Mouse (Mus musculus) neural tube, embryonic 14.5 days (tissue): ENCODE data around the gene Ebf1. TPM values are rescaled to one million over a fixed set of nuclear protein-coding genes. Genes with fewer than 3 reads are reported as not detected.
A peak's percentile ranks its signal among the peaks of the same experiment; 100 is the strongest.

Source experiments
- ATAC-seq: fragments of 200-750 bp; cut with Nextera tagmentation; 2 replicates; pipeline ENCODE4 v1.8.0; 2017; ENCODE audit warnings: low read depth, mild to moderate bottlenecking, moderate TSS enrichment, moderate library complexity
- H3K27ac ChIP-seq: fragments of 300-500 bp; sonication (generic); 2 replicates; pipeline ENCODE4 v1.5.1; 2014; ENCODE audit warnings: low read depth, mild to moderate bottlenecking, control low read depth, low read length, moderate library complexity, mixed read lengths
- H3K27me3 ChIP-seq: fragments of 300-500 bp; sonication (generic); 2 replicates; pipeline ENCODE4 v1.6.1; 2014; ENCODE audit warnings: low read length; ENCODE audit not compliant: control insufficient read depth, insufficient read depth
- H3K36me3 ChIP-seq: fragments of 300-500 bp; sonication (generic); 2 replicates; pipeline ENCODE4 v1.6.1; 2014; ENCODE audit warnings: low read length, mixed read lengths; ENCODE audit not compliant: control insufficient read depth, insufficient read depth
- H3K4me1 ChIP-seq: fragments of 300-500 bp; sonication (generic); 2 replicates; pipeline ENCODE4 v1.6.1; 2014; ENCODE audit warnings: low read length; ENCODE audit not compliant: control insufficient read depth, insufficient read depth
- H3K4me2 ChIP-seq: fragments of 300-500 bp; sonication (generic); 2 replicates; pipeline ENCODE4 v1.6.1; 2014; ENCODE audit warnings: mild to moderate bottlenecking, low read depth, low read length, control low read depth
- H3K4me3 ChIP-seq: fragments of 300-500 bp; sonication (generic); 2 replicates; pipeline ENCODE4 v1.5.1; 2014; ENCODE audit warnings: low read depth, low read length, control low read depth, mixed read lengths
- H3K9ac ChIP-seq: fragments of 300-500 bp; sonication (generic); replicated peaks from 2 replicates; pipeline ENCODE4 v1.6.1; 2014; ENCODE audit warnings: low read depth, mild to moderate bottlenecking, control low read depth, low read length, mixed read lengths
- H3K9me3 ChIP-seq: fragments of 300-500 bp; sonication (generic); 2 replicates; pipeline ENCODE4 v1.6.1; 2016; ENCODE audit warnings: low read length; ENCODE audit not compliant: control insufficient read depth
- WGBS: fragments of 180-500 bp; shearing (Covaris S2); extraction: QIAGEN DNeasy Blood & Tissue Kit; methylation state at CpG from one replicate; pipeline ENCODE4 v1.1.7; 2014; 5-methylcytosine and 5-hydroxymethylcytosine counted together
- polyA plus RNA-seq: library from polyadenylated mRNA; unstranded; fragments of >200 nt; fragmentation: Nextera tagmentation; extraction: Ambion mirVana; gene quantifications from 2 replicates; pipeline ENCODE4 v1.2.1, GENCODE M21; 2014

Gene Ebf1
- polyA plus RNA-seq, 1 experiment from 2014 or later = 226 TPM

GRCm38 (mm10) chr11:44616078-44616787 lies 884 bp upstream of the Ebf1 start:
- 8% methylated on average over 18 of the region's 18 CpGs for WGBS
- Histone ChIP-seq H3K4me3 (peak overlapping the region; percentile 78), H3K27me3 (no peaks in the 10 kb centered on the region; the same call in 1 of the 2 replicates), H3K9ac (peak overlapping the region; percentile 34), H3K4me1 (peaks cover 14% of the 10 kb centered on the region), H3K36me3 (no peaks in the 10 kb centered on the region), H3K4me2 (peak overlapping the region; percentile 60), H3K9me3 (no peaks in the 10 kb centered on the region), H3K27ac (peak overlapping the region; percentile 97; the same call in 1 of the 2 replicates)
- ATAC-seq = no peak

DNA sequence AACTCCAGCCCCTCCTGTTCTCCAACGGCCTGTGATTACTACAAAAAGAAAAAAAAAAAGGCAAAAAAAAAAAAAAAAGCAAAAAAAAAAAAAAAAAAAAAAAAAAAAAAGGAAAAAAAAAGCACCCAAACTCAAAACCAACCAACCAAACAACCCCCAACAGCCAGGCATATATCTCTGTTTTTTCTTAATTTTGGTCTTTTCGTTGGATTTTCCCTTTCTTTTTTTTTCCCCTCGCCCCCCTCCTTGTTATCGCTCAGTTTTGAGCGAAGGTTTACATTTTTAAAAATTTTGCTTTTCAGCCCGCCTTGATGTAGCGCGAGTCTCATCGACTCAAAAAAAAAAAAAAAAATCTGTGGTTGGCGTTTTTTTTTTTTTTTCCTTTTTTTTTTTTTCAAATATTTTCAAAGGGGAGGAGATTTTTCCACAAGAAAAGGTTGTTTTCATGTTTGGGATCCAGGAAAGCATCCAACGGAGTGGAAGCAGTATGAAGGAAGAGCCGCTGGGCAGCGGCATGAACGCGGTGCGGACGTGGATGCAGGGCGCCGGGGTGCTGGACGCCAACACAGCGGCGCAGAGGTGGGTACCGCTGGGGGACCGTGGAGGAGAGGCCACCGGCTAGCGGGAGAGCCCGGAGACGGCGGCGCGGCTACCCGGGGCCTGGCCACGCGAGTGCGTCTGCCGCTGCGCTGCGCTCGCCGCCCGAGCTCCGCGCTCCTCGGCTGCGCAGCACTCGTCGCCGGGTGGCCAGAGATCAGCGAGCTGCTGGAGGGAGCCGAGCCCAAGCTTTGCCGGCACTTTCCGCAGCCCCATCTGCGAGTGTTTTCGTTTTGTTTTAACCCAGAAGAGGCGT lies 843 bp downstream of the Ebf1 start:
- H3K27ac ChIP-seq = peak overlapping the region; percentile 97
- H3K9ac ChIP-seq = peak overlapping the region; percentile 97
- peak overlapping the region; percentile 78 for H3K4me3 ChIP-seq
- H3K9me3 ChIP-seq = no peaks in the 10 kb centered on the region
- ATAC-seq = peak; percentile 36; the same call in 1 of the 2 replicates
- H3K4me1 ChIP-seq = peaks cover 16% of the 10 kb centered on the region
- no peaks in the 10 kb centered on the region for H3K36me3 ChIP-seq
- H3K4me2 ChIP-seq = peak overlapping the region; percentile 60
- under 1% methylated on average over 55 of the region's 55 CpGs for WGBS
- H3K27me3 ChIP-seq = no peaks in the 10 kb centered on the region

DNA sequence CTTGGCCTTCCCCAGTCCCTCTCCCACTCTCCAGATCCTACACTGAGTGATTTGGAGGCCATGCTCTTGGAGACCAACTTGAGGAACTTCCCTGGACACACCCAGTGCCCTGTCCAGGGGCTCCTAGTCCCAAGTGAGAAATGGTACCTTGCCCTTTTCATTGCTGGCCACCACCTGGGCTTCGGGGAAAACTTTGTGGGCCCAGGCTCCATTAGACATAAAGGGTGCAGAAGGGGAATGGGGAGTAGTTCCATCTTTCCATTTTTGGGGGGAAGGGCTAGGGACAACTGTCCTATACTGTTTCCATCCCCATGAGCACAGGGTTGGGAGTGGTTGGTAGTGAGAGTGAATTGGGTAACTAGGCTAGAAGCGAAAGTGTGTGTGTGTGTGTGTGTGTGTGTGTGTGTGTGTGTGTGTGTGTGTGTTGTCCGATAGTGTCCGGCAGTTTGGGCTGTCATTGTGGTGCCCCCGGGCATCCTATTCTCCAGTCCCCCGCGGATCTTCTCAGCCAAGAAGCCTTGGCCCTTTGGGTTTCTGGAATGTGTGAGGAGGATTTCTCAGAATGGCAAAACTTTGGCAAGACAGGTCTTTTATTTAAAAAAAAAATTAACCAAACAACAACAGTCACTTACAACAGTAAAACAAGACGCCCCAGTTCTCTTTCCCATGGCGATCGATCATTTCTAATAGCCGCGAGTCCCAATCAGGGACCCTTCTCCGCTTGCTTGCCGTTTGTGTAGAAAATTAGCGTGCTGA lies 2.2 kb downstream of the Ebf1 start:
- H3K4me2 ChIP-seq = peak overlapping the region; percentile 60
- no peaks in the 10 kb centered on the region for H3K9me3 ChIP-seq
- no peak for ATAC-seq
- H3K4me3 ChIP-seq = peak overlapping the region; percentile 78
- WGBS = 2% methylated on average over 15 of the region's 15 CpGs
- no peaks in the 10 kb centered on the region for H3K27me3 ChIP-seq
- H3K4me1 ChIP-seq = peaks cover 11% of the 10 kb centered on the region; the same call in 1 of the 2 replicates
- peak overlapping the region; percentile 97 for H3K9ac ChIP-seq
- no peaks in the 10 kb centered on the region for H3K36me3 ChIP-seq
- H3K27ac ChIP-seq = peak overlapping the region; percentile 97

- no peaks in the 10 kb centered on the region for H3K27me3 ChIP-seq
- no peaks in the 10 kb centered on the region for H3K36me3 ChIP-seq
- 3% methylated on average over 41 of the region's 41 CpGs for WGBS
- H3K9me3 ChIP-seq = no peaks in the 10 kb centered on the region
- ATAC-seq = no peak
- peak overlapping the region; percentile 60 for H3K4me2 ChIP-seq
- H3K9ac ChIP-seq = peak overlapping the region; percentile 97
- peak overlapping the region; percentile 78 for H3K4me3 ChIP-seq
- H3K4me1 ChIP-seq = peaks cover 18% of the 10 kb centered on the region; the same call in 1 of the 2 replicates
- H3K27ac ChIP-seq = peak overlapping the region; percentile 97
These were observed 3.0 kb downstream of the Ebf1 start for GRCm38 (mm10) chr11:44619887-44620693.

- H3K4me1 ChIP-seq = peaks cover 25% of the 10 kb centered on the region; the same call in 1 of the 2 replicates
- ATAC-seq = no peak
- H3K9me3 ChIP-seq = no peaks in the 10 kb centered on the region
- H3K36me3 ChIP-seq = no peaks in the 10 kb centered on the region
- peak overlapping the region; percentile 60 for H3K4me2 ChIP-seq
- no peaks in the 10 kb centered on the region for H3K27me3 ChIP-seq
- whole genome bisulfite sequencing = 22% methylated on average over 18 of the region's 19 CpGs
- peak overlapping the region; percentile 78 for H3K4me3 ChIP-seq
- peak overlapping the region; percentile 97 for H3K9ac ChIP-seq
- H3K27ac ChIP-seq = peak overlapping the region; percentile 97
These were observed 3.8 kb downstream of the Ebf1 start for GRCm38 (mm10) chr11:44620694-44621446.

GRCm38 (mm10) chr11:44621615-44622014 lies 4.5 kb downstream of the Ebf1 start:
- no peaks in the 10 kb centered on the region for H3K9me3 ChIP-seq
- no peak for ATAC-seq
- peak overlapping the region; percentile 97; the same call in 1 of the 2 replicates for H3K27ac ChIP-seq
- H3K27me3 ChIP-seq = no peaks in the 10 kb centered on the region
- peak overlapping the region; percentile 60 for H3K4me2 ChIP-seq
- H3K9ac ChIP-seq = peak overlapping the region; percentile 97
- H3K36me3 ChIP-seq = no peaks in the 10 kb centered on the region
- peaks cover 25% of the 10 kb centered on the region; the same call in 1 of the 2 replicates for H3K4me1 ChIP-seq
- H3K4me3 ChIP-seq = peak overlapping the region; percentile 78
- WGBS = 36% methylated on average over 9 of the region's 10 CpGs

- WGBS = 25% methylated on average over 11 of the region's 11 CpGs
- Histone ChIP-seq H3K4me3 (peak overlapping the region; percentile 78), H3K27me3 (no peaks in the 10 kb centered on the region), H3K9me3 (no peaks in the 10 kb centered on the region), H3K4me1 (peaks cover 25% of the 10 kb centered on the region; the same call in 1 of the 2 replicates), H3K9ac (peak overlapping the region; percentile 97; the same call in 1 of the 2 replicates), H3K4me2 (peak overlapping the region; percentile 60), H3K36me3 (no peaks in the 10 kb centered on the region), H3K27ac (0 out of 2 replicates have a peak overlapping the region, but pooled peaks have one; percentile 28)
- ATAC-seq = no peak
These were observed 5.1 kb downstream of the Ebf1 start for GRCm38 (mm10) chr11:44622023-44622731.
